In genomic region chr6:30300372-30300771, GRCm38 (mm10) we compare ENCODE assay signal across 8 mouse cellular contexts. TPM values are rescaled to one million over a fixed set of nuclear protein-coding genes. Genes with fewer than 3 reads are reported as not detected.
A peak's percentile ranks its signal among the peaks of the same experiment; 100 is the strongest.
DNase-seq lines count a peak whose midpoint lies in the region; ATAC-seq lines count a peak whose summit lies in the region.

No protein-coding gene starts in this region.

- peak overlapping the region; percentile 78 for H3K4me2 ChIP-seq in intestine, embryonic 16.5 days (ENCODE audit: low read depth, low read length)

- ATAC-seq in intestine, embryonic 16.5 days, result peak; percentile 74

- H3K36me3 ChIP-seq in intestine, embryonic 16.5 days (ENCODE audit: control insufficient read depth, insufficient read depth, low read length), result 0 out of 2 replicates have a peak, but pooled peaks cover 3% of the 10 kb centered on the region

- H3K27ac ChIP-seq in intestine, embryonic 16.5 days (ENCODE audit: low read length), result peak overlapping the region; percentile 91

- H3K4me3 ChIP-seq in intestine, embryonic 16.5 days (ENCODE audit: low read length), result peak overlapping the region; percentile 43

- H3K9me3 ChIP-seq in intestine, embryonic 16.5 days (ENCODE audit: control insufficient read depth, low read length), result no peaks in the 10 kb centered on the region

- intact Hi-C loops in gastrocnemius, postnatal 36 days (cut with DNase I), result loop anchor here (5.0 kb wide), 1 partner anchor 57 kb away; no protein-coding TSS in a partner anchor
- intact Hi-C loops in left cerebral cortex, postnatal 25 days (cut with DNase I), result no loop called here

- H3K4me1 ChIP-seq in intestine, embryonic 16.5 days (ENCODE audit: control insufficient read depth, insufficient read depth, low read length), result peaks cover 24% of the 10 kb centered on the region

- H3K27me3 ChIP-seq in intestine, embryonic 16.5 days (replicated peaks; ENCODE audit: control insufficient read depth, insufficient read depth, low read length), result no peaks in the 10 kb centered on the region

- DNase-seq in adrenal gland, adult 18-20 months (ENCODE audit: low spot score in 2 of 2), result peak; percentile 59 to 73
- DNase-seq in embryo, embryonic 11.5 days (ENCODE audit: low read depth, low spot score), result peak; percentile 59
- peak; percentile 70 to 71 for DNase-seq in gastrocnemius, postnatal 36 days
- peak; percentile 74 to 83 for DNase-seq in left cerebral cortex, postnatal 25 days (ENCODE audit: low spot score in 2 of 2)
- DNase-seq in mesoderm, embryonic 11.5 days (ENCODE audit: low read depth, low spot score), result peak; percentile 81
- DNase-seq in right cerebral cortex, postnatal 4 days, result peak; percentile 48
- DNase-seq in yolk sac, embryonic 10.5 days (ENCODE audit: low spot score), result peak; percentile 91

- 2% methylated on average over 5 of the region's 5 CpGs for WGBS in intestine, embryonic 16.5 days

- peak overlapping the region; percentile 43 for H3K9ac ChIP-seq in intestine, embryonic 16.5 days (ENCODE audit: low read depth, low read length)

RNA-seq across cellular contexts. Expression of gene Ube2h, which starts 4.0 kb away (rescaled TPM):
- total RNA-seq in adrenal gland, adult 18-20 months (2021), result 100 to 1,000 TPM in 1 of 2 experiments, 10 to 100 TPM in 1; 94.7 to 121 TPM
- 10 to 100 TPM; 50.4 to 51.2 TPM for total RNA-seq in gastrocnemius, postnatal 36 days (2021)
- polyA plus RNA-seq in intestine, embryonic 16.5 days (2015; fragmentation: Nextera tagmentation; extraction: Ambion mirVana), result 30.2 and 30.7 TPM in 2 replicates
- total RNA-seq in left cerebral cortex, postnatal 25 days (2021), result 10 to 100 TPM; 90.5 to 94.2 TPM

Comparison
In these comparisons a context has a peak if more than half of its experiments do, and no peak if none do; other contexts are left out.
1. Peak in every context shown above with its lines: DNase-seq, ATAC-seq, H3K4me3 ChIP-seq and H3K27ac ChIP-seq.